Mouse (Mus musculus): ENCODE results near the gene Ugt1a5. TPM values are rescaled to one million over a fixed set of nuclear protein-coding genes. Genes with fewer than 3 reads are reported as not detected.
A peak's percentile ranks its signal among the peaks of the same experiment; 100 is the strongest.

Ugt1a5 gene
- polyA plus RNA-seq, 1 experiment from 2014 or later: not detected

GRCm38 (mm10) chr1:88205294-88205922, 39.6 kb downstream of the Ugt1a5 start, which contains the start of gene Dnajb3:
Gene Dnajb3, minus strand, starts transcription at chr1:88205782.
- Histone ChIP-seq H3K36me3 (ENCODE audit: control insufficient read depth, insufficient read depth, low read length) (no peaks in the 10 kb centered on the region), H3K4me1 (ENCODE audit: control insufficient read depth, insufficient read depth, low read length) (no peaks in the 10 kb centered on the region; the same call in 1 of the 2 replicates), H3K9ac (ENCODE audit: low read depth, low read length) (peak within 1 kb of the TSS; percentile 73), H3K4me3 (ENCODE audit: low read depth, low read length) (peak within 1 kb of the TSS; percentile 51), H3K9me3 (ENCODE audit: control insufficient read depth, low read length) (peaks cover 17% of the 10 kb centered on the region), H3K27me3 (replicated peaks; ENCODE audit: control insufficient read depth, insufficient read depth, low read length) (no peaks in the 10 kb centered on the region), H3K27ac (replicated peaks; ENCODE audit: low read depth, low read length) (no peak within 1 kb of the TSS), H3K4me2 (ENCODE audit: low read depth, low read length) (peak within 1 kb of the TSS; percentile 77)
- ATAC-seq (ENCODE audit: low read depth) (peak; percentile 99), DNase-seq (ENCODE audit: low spot score) (peak; percentile 93)
- WGBS: 14% methylated on average over 27 of the region's 62 CpGs

GRCm38 (mm10) chr1:88206843-88207479, 41.1 kb downstream of the Ugt1a5 start:
- H3K9me3 ChIP-seq (ENCODE audit: control insufficient read depth, low read length): peaks cover 25% of the 10 kb centered on the region
- H3K36me3 ChIP-seq (ENCODE audit: control insufficient read depth, insufficient read depth, low read length): no peaks in the 10 kb centered on the region
- ATAC-seq (ENCODE audit: low read depth): no peak
- no peak for DNase-seq (ENCODE audit: low spot score)
- H3K4me3 ChIP-seq (ENCODE audit: low read depth, low read length): no peak overlapping the region
- 77% methylated on average over 2 of the region's 2 CpGs for WGBS
- H3K4me2 ChIP-seq (ENCODE audit: low read depth, low read length): no peak overlapping the region
- H3K27ac ChIP-seq (replicated peaks; ENCODE audit: low read depth, low read length): no peak overlapping the region
- H3K9ac ChIP-seq (ENCODE audit: low read depth, low read length): no peak overlapping the region
- no peaks in the 10 kb centered on the region; the same call in 1 of the 2 replicates for H3K4me1 ChIP-seq (ENCODE audit: control insufficient read depth, insufficient read depth, low read length)
- no peaks in the 10 kb centered on the region for H3K27me3 ChIP-seq (replicated peaks; ENCODE audit: control insufficient read depth, insufficient read depth, low read length)

GRCm38 (mm10) chr1:88211812-88212211, 46.0 kb downstream of the Ugt1a5 start, which contains the start of gene Ugt1a1:
Gene Ugt1a1, plus strand, starts transcription at chr1:88211959.
- Histone ChIP-seq H3K9ac (ENCODE audit: low read depth, low read length) (no peak within 1 kb of the TSS), H3K27ac (replicated peaks; ENCODE audit: low read depth, low read length) (no peak within 1 kb of the TSS), H3K4me2 (ENCODE audit: low read depth, low read length) (no peak within 1 kb of the TSS), H3K9me3 (ENCODE audit: control insufficient read depth, low read length) (peaks cover 50% of the 10 kb centered on the region), H3K36me3 (ENCODE audit: control insufficient read depth, insufficient read depth, low read length) (no peaks in the 10 kb centered on the region), H3K4me3 (ENCODE audit: low read depth, low read length) (no peak within 1 kb of the TSS), H3K27me3 (replicated peaks; ENCODE audit: control insufficient read depth, insufficient read depth, low read length) (no peaks in the 10 kb centered on the region), H3K4me1 (ENCODE audit: control insufficient read depth, insufficient read depth, low read length) (no peaks in the 10 kb centered on the region)
- DNase-seq (ENCODE audit: low spot score): peak; percentile 43
- WGBS: 67% methylated on average over 8 of the region's 8 CpGs
- peak; percentile 14; the same call in 1 of the 2 replicates for ATAC-seq (ENCODE audit: low read depth)

- Histone ChIP-seq H3K9me3 (ENCODE audit: control insufficient read depth, low read length) (peaks cover 50% of the 10 kb centered on the region), H3K9ac (ENCODE audit: low read depth, low read length) (no peak overlapping the region), H3K4me1 (ENCODE audit: control insufficient read depth, insufficient read depth, low read length) (no peaks in the 10 kb centered on the region), H3K36me3 (ENCODE audit: control insufficient read depth, insufficient read depth, low read length) (no peaks in the 10 kb centered on the region), H3K27me3 (replicated peaks; ENCODE audit: control insufficient read depth, insufficient read depth, low read length) (no peaks in the 10 kb centered on the region), H3K4me2 (ENCODE audit: low read depth, low read length) (no peak overlapping the region), H3K27ac (replicated peaks; ENCODE audit: low read depth, low read length) (no peak overlapping the region), H3K4me3 (ENCODE audit: low read depth, low read length) (no peak overlapping the region)
- WGBS: 61% methylated on average over 8 of the region's 8 CpGs
- peak; percentile 13 for DNase-seq (ENCODE audit: low spot score)
- ATAC-seq (ENCODE audit: low read depth): no peak
These were observed 46.7 kb downstream of the Ugt1a5 start for GRCm38 (mm10) chr1:88212341-88213045.

- Histone ChIP-seq H3K9ac (ENCODE audit: low read depth, low read length) (no peak overlapping the region), H3K4me3 (ENCODE audit: low read depth, low read length) (no peak overlapping the region), H3K4me2 (ENCODE audit: low read depth, low read length) (no peak overlapping the region), H3K36me3 (ENCODE audit: control insufficient read depth, insufficient read depth, low read length) (no peaks in the 10 kb centered on the region), H3K9me3 (ENCODE audit: control insufficient read depth, low read length) (peaks cover 50% of the 10 kb centered on the region), H3K27me3 (replicated peaks; ENCODE audit: control insufficient read depth, insufficient read depth, low read length) (no peaks in the 10 kb centered on the region), H3K27ac (replicated peaks; ENCODE audit: low read depth, low read length) (no peak overlapping the region), H3K4me1 (ENCODE audit: control insufficient read depth, insufficient read depth, low read length) (no peaks in the 10 kb centered on the region)
- ATAC-seq (ENCODE audit: low read depth) (no peak), DNase-seq (ENCODE audit: low spot score) (no peak)
- 65% methylated on average over 1 of the region's 1 CpGs for WGBS
These were observed 47.2 kb downstream of the Ugt1a5 start for GRCm38 (mm10) chr1:88213061-88213460.

- DNase-seq (ENCODE audit: low spot score): peak; percentile 7
- WGBS: 78% methylated on average over 2 of the region's 2 CpGs
- no peak for ATAC-seq (ENCODE audit: low read depth)
- no peak overlapping the region for H3K27ac ChIP-seq (replicated peaks; ENCODE audit: low read depth, low read length)
- H3K9me3 ChIP-seq (ENCODE audit: control insufficient read depth, low read length): peaks cover 50% of the 10 kb centered on the region
- H3K4me3 ChIP-seq (ENCODE audit: low read depth, low read length): no peak overlapping the region
- H3K27me3 ChIP-seq (replicated peaks; ENCODE audit: control insufficient read depth, insufficient read depth, low read length): no peaks in the 10 kb centered on the region
- no peak overlapping the region for H3K9ac ChIP-seq (ENCODE audit: low read depth, low read length)
- H3K4me1 ChIP-seq (ENCODE audit: control insufficient read depth, insufficient read depth, low read length): no peaks in the 10 kb centered on the region
- H3K4me2 ChIP-seq (ENCODE audit: low read depth, low read length): no peak overlapping the region
- no peaks in the 10 kb centered on the region for H3K36me3 ChIP-seq (ENCODE audit: control insufficient read depth, insufficient read depth, low read length)
These were observed 48.1 kb downstream of the Ugt1a5 start for GRCm38 (mm10) chr1:88213766-88214461.

GRCm38 (mm10) chr1:88214462-88214952, 48.7 kb downstream of the Ugt1a5 start:
- H3K27ac ChIP-seq (replicated peaks; ENCODE audit: low read depth, low read length): no peak overlapping the region
- no peak overlapping the region for H3K4me3 ChIP-seq (ENCODE audit: low read depth, low read length)
- ATAC-seq (ENCODE audit: low read depth) (no peak), DNase-seq (ENCODE audit: low spot score) (peak; percentile 4)
- no peak overlapping the region for H3K9ac ChIP-seq (ENCODE audit: low read depth, low read length)
- no peaks in the 10 kb centered on the region for H3K36me3 ChIP-seq (ENCODE audit: control insufficient read depth, insufficient read depth, low read length)
- no peaks in the 10 kb centered on the region for H3K4me1 ChIP-seq (ENCODE audit: control insufficient read depth, insufficient read depth, low read length)
- 75% methylated on average over 2 of the region's 2 CpGs for WGBS
- peaks cover 50% of the 10 kb centered on the region for H3K9me3 ChIP-seq (ENCODE audit: control insufficient read depth, low read length)
- no peak overlapping the region for H3K4me2 ChIP-seq (ENCODE audit: low read depth, low read length)
- H3K27me3 ChIP-seq (replicated peaks; ENCODE audit: control insufficient read depth, insufficient read depth, low read length): no peaks in the 10 kb centered on the region

All from embryonic facial prominence, embryonic 14.5 days (tissue).